Mouse (Mus musculus): ENCODE measurements at regions not wholly inside any gene's neighbourhood (a gene's known extent, or its start where the extent isn't known, plus 50 kb on each side); places are given as distances from the start of the nearest gene placed in this dataset.

DNA sequence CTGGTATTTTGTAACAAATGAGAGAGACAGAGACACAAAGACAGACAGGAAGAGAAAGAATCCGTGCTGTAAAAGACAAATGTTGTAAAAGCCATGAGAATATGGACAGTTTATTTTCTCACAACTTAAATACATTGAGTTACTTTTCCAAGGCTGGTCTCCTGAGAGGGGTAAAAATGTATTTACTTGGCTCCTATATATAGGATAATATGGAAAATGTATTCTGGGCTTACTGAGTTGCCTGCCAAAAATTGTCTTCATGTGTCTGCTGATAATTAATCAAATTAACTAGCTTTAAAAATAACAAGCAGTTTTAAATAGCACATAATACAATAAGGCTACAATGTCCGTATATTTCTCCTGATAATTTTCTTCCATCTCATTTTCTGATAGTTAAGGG, 216.2 kb upstream of the Nrip1 start:
- TF ChIP-seq CTCF (conservative IDR thresholded peaks at IDR 0.05; ENCODE audit: insufficient read depth, insufficient read length, low read depth, low read length): no peak
- TF ChIP-seq POLR2A (IDR thresholded peaks at IDR 0.05; ENCODE audit: low read depth, low read length): no peak

Data from kidney, adult 2 months (tissue).